Mouse (Mus musculus) B cell, adult 62 days (primary cell): ENCODE data around the gene Nhs. TPM values are rescaled to one million over a fixed set of nuclear protein-coding genes. Genes with fewer than 3 reads are reported as not detected.

ENCODE experiments used
- total RNA-seq: library from RNA; stranded (reverse); gene quantifications from 4 replicates; pipeline ENCODE4 v1.2.4, GENCODE M21; 2023

Gene Nhs
- total RNA-seq = 1.2 to 2.3 TPM (median 1.7 TPM) in 4 replicates

DNA sequence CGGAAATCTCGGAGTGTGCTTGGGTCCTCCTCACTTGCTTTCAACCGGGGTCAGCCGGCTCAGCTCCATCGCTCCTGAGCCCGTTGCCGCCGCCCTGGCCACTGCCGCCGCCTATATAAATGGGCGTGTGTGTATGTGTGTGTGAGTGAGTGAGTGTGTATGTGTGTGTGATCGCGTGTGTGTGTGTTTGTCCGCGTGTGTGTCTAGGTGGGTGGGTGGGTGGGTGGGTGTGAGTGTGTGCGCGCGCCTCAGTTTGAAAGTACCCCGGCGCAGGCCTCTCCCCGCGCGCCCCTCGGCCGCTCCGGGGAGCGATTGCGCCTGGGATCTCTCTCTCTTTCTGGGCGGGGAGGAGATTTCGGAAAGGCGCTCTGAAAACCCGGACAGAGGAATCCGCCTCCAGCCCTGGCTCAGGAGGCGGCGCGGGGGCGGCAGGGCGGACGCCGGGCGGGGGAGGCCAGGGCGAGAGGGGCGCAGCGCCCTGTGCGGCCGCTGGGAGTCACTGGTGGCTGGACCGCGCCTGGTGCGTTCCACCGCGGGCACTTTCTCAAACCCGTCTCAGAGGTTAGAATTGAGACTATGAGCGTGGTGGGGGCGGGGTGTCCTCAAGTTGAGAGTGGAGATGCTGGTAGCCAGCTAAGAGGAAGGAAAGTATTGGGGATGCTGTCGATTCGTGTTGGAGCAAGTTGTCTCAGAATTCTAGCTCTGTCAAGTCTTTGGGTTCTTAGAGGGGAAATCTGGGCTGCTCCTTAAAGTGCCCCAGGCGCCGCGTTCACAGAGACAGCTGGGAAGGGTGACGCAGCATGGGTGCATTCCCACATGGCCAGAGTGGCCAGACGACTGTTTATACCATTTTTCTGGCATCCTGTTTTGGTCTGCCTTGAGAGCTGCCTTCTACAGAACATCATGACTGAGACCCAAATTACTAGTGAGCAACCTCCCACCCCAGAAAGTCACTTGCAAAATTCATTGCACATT lies at the start of gene Nhs:
Gene Nhs, minus strand, starts transcription at position 94 of the 975 bp plus-strand sequence.

